Mouse (Mus musculus) MEL (cell line): ENCODE data around the gene Olfr1367.

ENCODE experiments used
- CTCF ChIP-seq, 3 experiments: IDR thresholded peaks in 2 of 3; conservative IDR thresholded peaks in 1 of 3; 2 replicates each; pipeline ENCODE4 v1.5.1; 2011 to 2012; ENCODE audit warnings: low read length in 3 of 3, low read depth in 2 of 3, mild to moderate bottlenecking in 2 of 3, improper control_type of control experiment in 1 of 3, inconsistent platforms in 1 of 3, mixed read lengths in 1 of 3, moderate library complexity in 1 of 3; ENCODE audit not compliant: control insufficient read depth in 1 of 3, insufficient read depth in 1 of 3, poor library complexity in 1 of 3, severe bottlenecking in 1 of 3
- ELF1 ChIP-seq: IDR thresholded peaks from 2 replicates; pipeline ENCODE4 v1.6.1; 2014; ENCODE audit warnings: low read depth, mild to moderate bottlenecking, inconsistent platforms, low read length, improper control_type of control experiment, moderate library complexity
- MAX ChIP-seq: IDR thresholded peaks from 2 replicates; pipeline ENCODE4 v1.6.1; 2011; ENCODE audit warnings: low read length, improper control_type of control experiment
- MAZ ChIP-seq: IDR thresholded peaks from 2 replicates; pipeline ENCODE4 v1.6.1; 2012; ENCODE audit warnings: low read depth, mild to moderate bottlenecking, inconsistent platforms, low read length, improper control_type of control experiment
- MYB ChIP-seq: IDR thresholded peaks from 2 replicates; pipeline ENCODE4 v1.6.1; 2011; ENCODE audit warnings: mild to moderate bottlenecking, low read depth, low read length, improper control_type of control experiment
- NELFE ChIP-seq: IDR thresholded peaks from 2 replicates; pipeline ENCODE4 v1.6.1; 2011; ENCODE audit warnings: low read depth, low read length, improper control_type of control experiment
- NRF1 ChIP-seq: IDR thresholded peaks from 2 replicates; pipeline ENCODE4 v1.6.1; 2014; ENCODE audit warnings: low read depth, mild to moderate bottlenecking, inconsistent platforms, low read length, improper control_type of control experiment, moderate library complexity; ENCODE audit not compliant: poor library complexity, insufficient read depth, severe bottlenecking
- POLR2A ChIP-seq, 2 experiments: IDR thresholded peaks; 2 replicates each; pipeline ENCODE4 v1.6.1; 2011 to 2012; ENCODE audit warnings: low read length in 2 of 2, mild to moderate bottlenecking in 2 of 2, control low read depth in 1 of 2, improper control_type of control experiment in 1 of 2, low read depth in 1 of 2, moderate library complexity in 1 of 2; ENCODE audit not compliant: control insufficient read depth in 1 of 2, insufficient read depth in 1 of 2, poor library complexity in 1 of 2
- TBP ChIP-seq: IDR thresholded peaks from 2 replicates; pipeline ENCODE4 v1.8.0; 2011; ENCODE audit warnings: low read depth, low read length, improper control_type of control experiment
- TCF12 ChIP-seq: IDR thresholded peaks from 2 replicates; pipeline ENCODE4 v1.6.1; 2014; ENCODE audit warnings: low read depth, mild to moderate bottlenecking, inconsistent platforms, low read length, improper control_type of control experiment, moderate library complexity
- ZC3H11A ChIP-seq: IDR thresholded peaks from 2 replicates; pipeline ENCODE4 v1.6.1; 2012; ENCODE audit warnings: low read depth, mild to moderate bottlenecking, inconsistent platforms, low read length, improper control_type of control experiment

GRCm38 (mm10) chr13:21363719-21364118 is 17.0 kb downstream of the Olfr1367 start:
- TF ChIP-seq CTCF (IDR thresholded peaks at IDR 0.05 in 2 of 3, conservative IDR thresholded peaks at IDR 0.05 in 1 of 3; ENCODE audit: control insufficient read depth in 1 of 3, insufficient read depth in 1 of 3, low read depth in 2 of 3, low read length in 3 of 3, poor library complexity in 1 of 3, severe bottlenecking in 1 of 3): no peak
- no peak for TF ChIP-seq ELF1
- no peak for TF ChIP-seq ZC3H11A
- TF ChIP-seq MAX: no peak
- no peak for TF ChIP-seq TCF12
- no peak for TF ChIP-seq NELFE
- no peak for TF ChIP-seq MYB
- no peak for TF ChIP-seq POLR2A (IDR thresholded peaks at IDR 0.05; ENCODE audit: control insufficient read depth in 1 of 2, insufficient read depth in 1 of 2, low read depth in 1 of 2, low read length in 2 of 2, poor library complexity in 1 of 2)
- no peak for TF ChIP-seq TBP
- TF ChIP-seq NRF1: no peak
- TF ChIP-seq MAZ: no peak
